Mouse (Mus musculus): ENCODE measurements around the gene Gm20403.

Gene Gm20403

GRCm38 (mm10) chr12:54959569-54959968, 26.8 kb downstream of the Gm20403 start:
- POLR2A ChIA-PET, result interaction anchor here in 1 of 4 experiments (0.6 kb wide), 1 partner anchor 17 kb away, joined by 3 read pairs; no protein-coding TSS in a partner anchor
- CTCF ChIA-PET, result no interaction called here

GRCm38 (mm10) chr12:54956974-54957373, 29.4 kb downstream of the Gm20403 start:
- CTCF ChIA-PET, result no interaction called here

DNA sequence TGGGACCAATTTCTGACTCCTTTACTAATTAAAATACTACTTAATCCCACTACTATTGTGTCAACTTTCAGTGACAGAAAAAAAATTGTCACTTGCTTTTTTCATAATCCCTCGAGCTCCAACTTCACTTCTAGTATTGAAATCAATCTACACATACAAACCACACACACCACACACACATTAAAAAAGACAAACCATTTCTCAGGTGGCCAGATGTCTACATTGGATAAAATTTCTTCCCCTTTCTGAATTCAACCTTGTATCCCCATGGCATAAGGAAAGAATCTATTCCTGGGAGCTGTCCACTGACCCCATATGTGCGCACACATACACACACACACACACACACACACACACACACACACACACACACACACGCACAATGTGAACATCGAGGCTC, 29.9 kb downstream of the Gm20403 start:
- POLR2A ChIA-PET, result interaction anchor here in 1 of 4 experiments (0.8 kb wide), 1 partner anchor 16 kb away, joined by 3 read pairs; no protein-coding TSS in a partner anchor
- CTCF ChIA-PET, result no interaction called here

More at GRCm38 (mm10) chr12:54956974-54957373, 29.4 kb downstream of the Gm20403 start:
- POLR2A ChIA-PET, result no interaction called here

DNA sequence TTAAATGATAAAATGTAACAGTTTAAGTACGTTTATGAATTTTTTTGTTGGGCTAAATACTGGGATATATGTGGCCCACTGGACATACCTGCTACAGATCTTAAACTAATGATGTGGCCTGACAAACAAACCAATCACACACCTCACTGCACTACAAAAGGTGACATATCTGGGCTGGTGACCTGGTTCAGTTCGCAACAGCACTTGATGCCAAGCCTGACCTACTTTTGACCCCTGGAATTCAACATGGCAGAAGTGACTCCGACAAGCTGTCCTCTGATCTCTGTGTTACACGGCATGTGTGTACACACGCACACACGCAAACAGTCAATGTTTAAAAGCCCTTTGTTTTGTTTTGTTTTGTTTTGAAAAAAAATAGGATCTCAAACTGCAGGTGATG, 40.2 kb downstream of the Gm20403 start:
- POLR2A ChIA-PET, result interaction anchor here in 2 of 4 experiments (1.2 to 1.3 kb wide), 2 partner anchors 8 to 29 kb away, joined by 3 read pairs; no protein-coding TSS in a partner anchor
- CTCF ChIA-PET, result no interaction called here

DNA sequence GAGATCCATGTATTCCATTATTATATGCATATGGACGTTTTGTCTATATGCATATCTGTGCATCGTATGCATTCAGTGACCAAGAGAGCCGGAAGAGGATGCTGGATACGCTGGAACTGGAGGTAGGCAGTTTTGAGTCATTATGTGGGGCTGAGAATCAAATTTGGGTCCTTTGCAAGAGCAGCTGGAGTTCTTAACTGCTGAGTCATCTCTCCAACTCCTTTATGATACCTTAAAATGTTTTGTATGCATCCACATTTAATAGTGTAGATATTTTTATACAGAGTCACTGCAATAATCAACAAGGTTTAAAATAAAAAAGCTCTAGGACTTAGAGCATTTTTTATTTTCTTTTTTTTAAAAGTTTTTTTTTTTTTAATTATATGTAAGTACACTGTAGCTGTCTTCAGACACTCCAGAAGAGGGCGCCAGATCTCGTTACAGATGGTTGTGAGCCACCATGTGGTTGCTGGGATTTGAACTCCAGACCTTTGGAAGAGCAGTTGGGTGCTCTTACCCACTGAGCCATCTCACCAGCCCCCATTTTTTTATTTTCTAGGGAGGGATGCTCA, 43.7 kb downstream of the Gm20403 start:
- CTCF ChIA-PET, result interaction anchor here in 3 of 4 experiments (0.6 to 0.8 kb wide), 6 partner anchors 12 to 1140 kb away, joined by 3 to 5 read pairs (median 4); no protein-coding TSS in a partner anchor
- POLR2A ChIA-PET, result interaction anchor here in 2 of 4 experiments (0.6 to 1.2 kb wide), 5 partner anchors 15 to 143 kb away, joined by 3 to 5 read pairs (median 3); partner anchors contain the start of gene Gm20403 (in 1 of the 2)

GRCm38 (mm10) chr12:54937581-54938343, 48.6 kb downstream of the Gm20403 start:
- POLR2A ChIA-PET, result interaction anchor here in 3 of 4 experiments (0.5 to 1.6 kb wide), 15 partner anchors 14 to 1774 kb away, joined by 3 to 7 read pairs (median 3); partner anchors contain the start of genes 2700097O09Rik (in 1 of the 3), Cfl2 (in 1 of the 3) and Gm20403 (in 1 of the 3)
- CTCF ChIA-PET, result interaction anchor here in 1 of 4 experiments (1.2 kb wide), 1 partner anchor 107 kb away, joined by 3 read pairs; no protein-coding TSS in a partner anchor

Measured in embryonic stem cell, embryonic (primary cell).